Mouse (Mus musculus): ENCODE data around the gene Ralgapa2.

DNA sequence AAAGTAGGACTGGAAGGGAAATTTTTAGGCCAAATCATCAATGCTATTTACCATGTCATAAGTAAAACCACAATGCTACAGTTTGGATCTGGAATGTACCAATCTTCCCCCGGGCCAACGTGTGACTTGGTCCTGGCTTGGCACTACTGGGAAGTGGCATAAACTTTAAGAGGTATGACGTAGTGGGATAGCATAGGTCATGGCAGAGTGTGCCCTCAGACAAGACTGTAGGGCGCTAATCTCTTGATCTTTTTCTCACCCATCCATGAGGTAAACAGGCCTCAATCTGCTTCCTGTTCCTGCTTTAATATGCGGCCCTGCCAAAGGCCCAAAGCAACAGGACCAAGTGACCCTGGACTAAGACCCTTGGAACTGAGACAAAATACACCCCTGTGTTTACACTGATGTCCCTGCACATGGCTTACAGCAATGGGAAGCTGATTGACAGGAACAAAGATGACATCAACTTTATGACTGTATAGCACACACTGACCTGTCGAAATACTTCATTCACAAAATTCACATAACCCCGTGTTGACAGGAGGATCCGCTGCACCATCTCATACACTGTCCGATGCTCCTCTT is 68.8 kb downstream of the Ralgapa2 start:
- TF ChIP-seq GATA1 (IDR thresholded peaks at IDR 0.05; ENCODE audit: low read length) (no peak), TAL1 (IDR thresholded peaks at IDR 0.05; ENCODE audit: low read length) (no peak)

All from erythroblast, embryonic 14.5 days (primary cell).